Mouse (Mus musculus) neural tube, embryonic 11.5 days (tissue): ENCODE measurements around the gene Sgms1. TPM values are rescaled to one million over a fixed set of nuclear protein-coding genes. Genes with fewer than 3 reads are reported as not detected.

Source experiments
- ATAC-seq: fragments of 200-750 bp; cut with Nextera tagmentation; 2 replicates; pipeline ENCODE4 v1.8.0; 2017; ENCODE audit warnings: moderate number of reproducible peaks, mild to moderate bottlenecking, moderate TSS enrichment, moderate library complexity; ENCODE audit not compliant: insufficient read depth, low FRiP score, low TSS enrichment
- DNase-seq: peaks from one replicate; pipeline ENCODE4 v3.0.0-alpha.2; 2015; ENCODE audit warnings: low spot score
- H3K27ac ChIP-seq: fragments of 300-500 bp; sonication (generic); 2 replicates; pipeline ENCODE4 v1.5.1; 2014; ENCODE audit warnings: low read depth, mild to moderate bottlenecking, low read length
- H3K27me3 ChIP-seq: fragments of 300-500 bp; sonication (generic); 2 replicates; pipeline ENCODE4 v1.6.1; 2014; ENCODE audit warnings: mild to moderate bottlenecking, low read length, mixed read lengths; ENCODE audit not compliant: control insufficient read depth, insufficient read depth
- H3K36me3 ChIP-seq: fragments of 300-500 bp; sonication (generic); 2 replicates; pipeline ENCODE4 v1.6.1; 2014; ENCODE audit warnings: mild to moderate bottlenecking, low read length, moderate library complexity, mixed read lengths; ENCODE audit not compliant: control insufficient read depth, insufficient read depth
- H3K4me1 ChIP-seq: fragments of 300-500 bp; sonication (generic); 2 replicates; pipeline ENCODE4 v1.6.1; 2014; ENCODE audit warnings: low read length, mixed read lengths; ENCODE audit not compliant: control insufficient read depth, insufficient read depth
- H3K4me2 ChIP-seq: fragments of 300-500 bp; sonication (generic); 2 replicates; pipeline ENCODE4 v1.6.1; 2014; ENCODE audit warnings: low read depth, mild to moderate bottlenecking, moderate library complexity
- H3K4me3 ChIP-seq: fragments of 300-500 bp; sonication (generic); 2 replicates; pipeline ENCODE4 v1.5.1; 2014; ENCODE audit warnings: low read depth, low read length
- H3K9ac ChIP-seq: fragments of 300-500 bp; sonication (generic); 2 replicates; pipeline ENCODE4 v1.6.1; 2014; ENCODE audit warnings: mild to moderate bottlenecking, low read length
- H3K9me3 ChIP-seq: fragments of 300-500 bp; sonication (generic); 2 replicates; pipeline ENCODE4 v1.6.1; 2016; ENCODE audit warnings: low read length; ENCODE audit not compliant: control insufficient read depth
- WGBS: fragments of 180-500 bp; shearing (Covaris S2); extraction: QIAGEN DNeasy Blood & Tissue Kit; methylation state at CpG from one replicate; pipeline ENCODE4 v1.1.7; 2014; 5-methylcytosine and 5-hydroxymethylcytosine counted together
- polyA plus RNA-seq: library from polyadenylated mRNA; unstranded; fragments of >200 nt; fragmentation: Nextera tagmentation; extraction: Ambion mirVana; gene quantifications from 2 replicates; pipeline ENCODE4 v1.2.1, GENCODE M21; 2014

Sgms1 gene
- polyA plus RNA-seq, 1 experiment from 2014 or later: 11.0 TPM

GRCm38 (mm10) chr19:32388191-32388921 is 1.2 kb downstream of the Sgms1 start:
- under 1% methylated on average over 62 of the region's 75 CpGs for WGBS
- peak overlapping the region; percentile 89 for H3K9ac ChIP-seq
- peak overlapping the region; percentile 81 for H3K4me3 ChIP-seq
- no peaks in the 10 kb centered on the region for H3K9me3 ChIP-seq
- H3K27me3 ChIP-seq: no peaks in the 10 kb centered on the region
- no peaks in the 10 kb centered on the region for H3K36me3 ChIP-seq
- peaks cover 8% of the 10 kb centered on the region for H3K4me1 ChIP-seq
- DNase-seq: peak; percentile 94
- peak; percentile 89 for ATAC-seq
- peak overlapping the region; percentile 91 for H3K4me2 ChIP-seq
- peak overlapping the region; percentile 86 for H3K27ac ChIP-seq

GRCm38 (mm10) chr19:32387403-32388190 is 1.9 kb downstream of the Sgms1 start:
- no peaks in the 10 kb centered on the region for H3K36me3 ChIP-seq
- H3K4me3 ChIP-seq: peak overlapping the region; percentile 81
- H3K4me2 ChIP-seq: peak overlapping the region; percentile 91
- DNase-seq (peak; percentile 48), ATAC-seq (peak; percentile 43)
- H3K9me3 ChIP-seq: no peaks in the 10 kb centered on the region
- H3K27ac ChIP-seq: peak overlapping the region; percentile 86
- H3K4me1 ChIP-seq: peaks cover 8% of the 10 kb centered on the region
- no peaks in the 10 kb centered on the region for H3K27me3 ChIP-seq
- peak overlapping the region; percentile 89 for H3K9ac ChIP-seq
- WGBS: 2% methylated on average over 54 of the region's 74 CpGs

GRCm38 (mm10) chr19:32386556-32387402 is 2.7 kb downstream of the Sgms1 start:
- DNase-seq: peak; percentile 24
- WGBS: 24% methylated on average over 19 of the region's 19 CpGs

GRCm38 (mm10) chr19:32383738-32384137 is 5.8 kb downstream of the Sgms1 start:
- DNase-seq: no peak
- Histone ChIP-seq H3K4me1 (peaks cover 8% of the 10 kb centered on the region), H3K27me3 (no peaks in the 10 kb centered on the region), H3K4me3 (no peak overlapping the region), H3K9me3 (no peaks in the 10 kb centered on the region), H3K27ac (no peak overlapping the region), H3K36me3 (no peaks in the 10 kb centered on the region), H3K4me2 (no peak overlapping the region), H3K9ac (no peak overlapping the region)
- ATAC-seq: no peak
- 90% methylated on average over 8 of the region's 8 CpGs for WGBS

More at GRCm38 (mm10) chr19:32386556-32387402, 2.7 kb downstream of the Sgms1 start:
- Histone ChIP-seq H3K4me1 (peaks cover 8% of the 10 kb centered on the region), H3K4me2 (peak overlapping the region; percentile 91), H3K27me3 (no peaks in the 10 kb centered on the region), H3K36me3 (no peaks in the 10 kb centered on the region), H3K27ac (no peak overlapping the region), H3K9me3 (no peaks in the 10 kb centered on the region), H3K9ac (no peak overlapping the region; the same call in none of the 2 replicates), H3K4me3 (peak overlapping the region; percentile 81)
- ATAC-seq: no peak

GRCm38 (mm10) chr19:32381511-32381961 is 8.0 kb downstream of the Sgms1 start:
- no peaks in the 10 kb centered on the region for H3K36me3 ChIP-seq
- no peak for DNase-seq

GRCm38 (mm10) chr19:32380748-32381147 is 8.8 kb downstream of the Sgms1 start:
- Histone ChIP-seq H3K4me2 (no peak overlapping the region), H3K27me3 (no peaks in the 10 kb centered on the region), H3K9ac (no peak overlapping the region), H3K27ac (no peak overlapping the region), H3K4me3 (no peak overlapping the region), H3K36me3 (no peaks in the 10 kb centered on the region), H3K4me1 (no peaks in the 10 kb centered on the region), H3K9me3 (no peaks in the 10 kb centered on the region)
- no peak for ATAC-seq
- DNase-seq: no peak
- 90% methylated on average over 11 of the region's 11 CpGs for WGBS

More at GRCm38 (mm10) chr19:32381511-32381961, 8.0 kb downstream of the Sgms1 start:
- H3K27me3 ChIP-seq: no peaks in the 10 kb centered on the region
- 72% methylated on average over 3 of the region's 3 CpGs for WGBS
- no peak overlapping the region for H3K9ac ChIP-seq
- H3K9me3 ChIP-seq: no peaks in the 10 kb centered on the region
- ATAC-seq: no peak
- H3K4me1 ChIP-seq: no peaks in the 10 kb centered on the region; the same call in 1 of the 2 replicates
- no peak overlapping the region for H3K27ac ChIP-seq
- H3K4me3 ChIP-seq: no peak overlapping the region
- no peak overlapping the region for H3K4me2 ChIP-seq

- no peaks in the 10 kb centered on the region for H3K27me3 ChIP-seq
- 90% methylated on average over 6 of the region's 6 CpGs for WGBS
- DNase-seq: no peak
- ATAC-seq: no peak
- no peak overlapping the region for H3K4me2 ChIP-seq
- H3K4me1 ChIP-seq: no peaks in the 10 kb centered on the region
- H3K9me3 ChIP-seq: no peaks in the 10 kb centered on the region
- no peak overlapping the region for H3K4me3 ChIP-seq
- no peaks in the 10 kb centered on the region for H3K36me3 ChIP-seq
- H3K27ac ChIP-seq: no peak overlapping the region
- H3K9ac ChIP-seq: no peak overlapping the region
Observed at GRCm38 (mm10) chr19:32379239-32379920, 10.1 kb downstream of the Sgms1 start.

- H3K4me1 ChIP-seq: no peaks in the 10 kb centered on the region
- H3K27ac ChIP-seq: no peak overlapping the region
- ATAC-seq (no peak), DNase-seq (no peak)
- 69% methylated on average over 3 of the region's 3 CpGs for WGBS
- no peak overlapping the region for H3K9ac ChIP-seq
- H3K27me3 ChIP-seq: no peaks in the 10 kb centered on the region
- H3K9me3 ChIP-seq: no peaks in the 10 kb centered on the region
- no peak overlapping the region for H3K4me2 ChIP-seq
- H3K36me3 ChIP-seq: no peaks in the 10 kb centered on the region
- H3K4me3 ChIP-seq: no peak overlapping the region
Observed at GRCm38 (mm10) chr19:32378581-32378980, 10.9 kb downstream of the Sgms1 start.
